Mouse (Mus musculus): Measurements from ENCODE around the gene Focad.

Focad gene

GRCm38 (mm10) chr4:88270408-88271067 lies 176.1 kb downstream of the Focad start:
- CTCF ChIA-PET = interaction anchor here in 1 of 4 experiments (0.6 kb wide), 1 partner anchor 34 kb away, joined by 3 read pairs; no protein-coding TSS in a partner anchor
- POLR2A ChIA-PET = no interaction called here

- ChIA-PET POLR2A (no interaction called here), CTCF (no interaction called here)
These were observed 181.2 kb downstream of the Focad start for GRCm38 (mm10) chr4:88275571-88276041.

- CTCF ChIA-PET = interaction anchor here in 1 of 4 experiments (0.5 kb wide), 1 partner anchor 572 kb away, joined by 3 read pairs; no protein-coding TSS in a partner anchor
- POLR2A ChIA-PET = no interaction called here
These were observed 181.8 kb downstream of the Focad start for GRCm38 (mm10) chr4:88276058-88276734.

- ChIA-PET CTCF (no interaction called here), POLR2A (no interaction called here)
These were observed 184.1 kb downstream of the Focad start for GRCm38 (mm10) chr4:88278524-88278923.

- ChIA-PET POLR2A (interaction anchor here in 1 of 4 experiments (1.5 kb wide), 1 partner anchor 8 kb away, joined by 6 read pairs; no protein-coding TSS in a partner anchor), CTCF (interaction anchor here in 1 of 4 experiments (0.7 kb wide), 1 partner anchor 436 kb away, joined by 5 read pairs; no protein-coding TSS in a partner anchor)
These were observed 186.1 kb downstream of the Focad start for GRCm38 (mm10) chr4:88280536-88280935.

DNA sequence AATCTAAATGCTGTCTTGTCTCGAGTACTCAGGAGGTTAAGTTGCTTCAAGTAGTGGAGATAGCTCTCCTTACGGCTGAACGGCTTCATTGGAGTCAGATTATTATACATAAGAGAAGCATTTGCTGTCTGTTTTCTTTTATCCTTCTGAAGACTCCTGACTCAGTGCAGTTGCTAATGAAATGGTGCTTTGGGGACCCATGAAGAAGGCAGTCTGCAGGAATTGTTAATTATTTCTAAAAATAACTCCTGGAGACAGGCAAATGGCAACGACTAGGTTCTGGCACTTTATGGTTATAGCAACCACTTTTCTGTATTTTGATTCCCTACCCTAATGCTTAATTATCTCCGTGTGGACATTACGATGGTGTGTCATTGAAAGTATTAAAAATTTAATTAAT lies 201.1 kb downstream of the Focad start:
- ChIA-PET CTCF (no interaction called here), POLR2A (no interaction called here)

DNA sequence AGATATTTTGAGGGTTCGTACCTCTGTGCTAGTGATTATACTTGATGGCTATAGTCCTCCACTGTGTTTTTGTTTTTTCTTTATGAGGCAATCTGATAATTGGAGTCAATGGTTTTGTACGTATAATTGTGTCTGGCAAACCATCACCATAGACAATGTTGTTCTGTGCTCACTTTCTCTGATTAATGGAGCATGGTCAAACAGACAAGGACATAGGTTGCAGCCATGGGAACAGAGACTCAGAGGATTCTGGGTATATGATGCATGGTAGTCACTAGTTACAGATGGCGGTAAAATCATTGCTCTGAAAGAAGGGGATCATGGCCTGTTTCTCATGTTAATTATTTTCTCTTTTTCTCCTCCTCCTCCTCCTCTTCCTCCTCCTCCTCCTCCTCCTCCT lies 205.1 kb downstream of the Focad start:
- POLR2A ChIA-PET = interaction anchor here in 1 of 4 experiments (1.1 kb wide), 1 partner anchor 11 kb away, joined by 3 read pairs; no protein-coding TSS in a partner anchor
- CTCF ChIA-PET = no interaction called here

DNA sequence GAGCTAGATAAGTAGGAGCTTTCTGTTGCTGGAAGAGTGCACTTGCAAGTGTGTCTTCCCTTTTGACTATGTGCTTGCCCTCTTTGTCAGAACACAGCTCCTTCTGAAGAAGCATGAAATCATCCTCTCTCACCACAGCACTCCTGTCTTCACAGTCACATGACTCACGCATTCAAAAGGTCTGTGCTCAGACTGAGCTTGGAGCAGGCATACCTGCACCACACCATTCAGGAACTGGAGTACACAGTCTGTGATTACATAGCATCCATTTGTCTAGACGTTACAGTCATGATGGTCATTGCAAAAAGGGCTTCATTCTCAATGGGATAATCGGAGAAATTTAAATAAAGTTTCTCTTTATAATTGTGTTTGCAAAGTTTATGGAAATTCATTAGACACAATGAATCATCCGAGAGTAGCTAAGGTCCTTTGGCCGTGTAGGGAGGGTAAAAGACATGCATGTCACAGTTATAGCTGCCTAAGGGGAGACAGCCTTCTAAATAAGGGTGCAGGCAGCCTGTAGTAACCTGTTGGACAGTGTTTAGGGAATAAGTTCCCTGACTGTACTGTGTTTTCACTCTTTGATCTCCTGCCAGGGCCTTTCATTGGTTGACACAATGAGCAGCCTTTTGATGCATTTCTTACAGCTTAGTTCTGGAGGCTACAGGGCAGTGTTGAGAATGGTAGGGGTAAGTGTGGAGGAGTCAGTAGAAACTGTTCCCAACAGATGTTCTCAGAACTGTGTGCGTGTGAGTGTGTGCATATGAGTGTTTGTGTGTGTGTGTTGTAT lies 206.6 kb downstream of the Focad start:
- POLR2A ChIA-PET = no interaction called here
- CTCF ChIA-PET = interaction anchor here in 2 of 4 experiments (0.7 to 1.2 kb wide), 2 partner anchors 9 to 350 kb away, joined by 3 to 4 read pairs; no protein-coding TSS in a partner anchor

- POLR2A ChIA-PET = no interaction called here
- CTCF ChIA-PET = interaction anchor here in 1 of 4 experiments (0.5 kb wide), 1 partner anchor 247 kb away, joined by 8 read pairs; no protein-coding TSS in a partner anchor
These were observed 207.9 kb downstream of the Focad start for GRCm38 (mm10) chr4:88302291-88302690.

- CTCF ChIA-PET = no interaction called here
These were observed 213.3 kb downstream of the Focad start for GRCm38 (mm10) chr4:88307691-88308090.

DNA sequence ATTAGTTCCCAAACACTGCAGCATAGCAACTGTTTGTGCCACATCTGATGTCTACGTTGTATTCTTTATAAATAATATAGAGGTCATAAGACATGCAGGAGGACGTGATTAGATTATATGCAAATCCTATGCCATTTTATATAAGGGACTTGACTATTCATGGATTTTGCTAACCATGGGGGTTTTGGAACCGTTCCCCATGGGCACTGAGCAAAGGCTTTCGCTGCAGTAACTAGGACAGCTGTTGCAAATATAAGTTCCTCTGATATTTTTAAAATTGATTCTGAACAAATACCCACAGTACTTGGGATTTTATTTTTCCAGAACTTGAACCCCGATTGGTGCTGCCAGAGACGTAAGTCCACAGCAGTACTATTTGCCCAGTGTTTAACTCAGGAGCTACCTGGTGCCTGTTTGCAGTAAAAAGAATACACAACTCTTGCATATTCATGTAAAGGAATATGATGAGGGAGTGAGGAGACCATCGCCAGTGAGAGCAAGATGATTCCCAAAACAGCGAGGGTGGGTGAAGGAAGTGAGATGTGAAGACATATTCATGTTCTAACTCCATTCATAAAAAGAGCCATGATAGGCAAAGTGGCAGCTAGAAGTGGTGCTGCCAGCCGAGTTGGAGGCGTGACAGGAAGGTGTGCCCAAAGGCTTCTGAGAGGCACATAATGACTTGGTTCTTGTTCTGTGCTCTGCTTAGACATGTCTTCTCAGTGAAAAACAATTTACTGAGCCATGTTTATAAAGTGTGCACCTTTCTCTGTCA lies 214.1 kb downstream of the Focad start:
- CTCF ChIA-PET = no interaction called here
- POLR2A ChIA-PET = no interaction called here

More at GRCm38 (mm10) chr4:88307691-88308090, 213.3 kb downstream of the Focad start:
- POLR2A ChIA-PET = no interaction called here

GRCm38 (mm10) chr4:88309676-88310075 lies 215.2 kb downstream of the Focad start:
- ChIA-PET CTCF (interaction anchor here in 3 of 4 experiments (0.5 to 1.0 kb wide), 4 partner anchors 9 to 240 kb away, joined by 3 to 6 read pairs (median 4); no protein-coding TSS in a partner anchor), POLR2A (no interaction called here)

- ChIA-PET CTCF (no interaction called here), POLR2A (no interaction called here)
These were observed 220.5 kb downstream of the Focad start for GRCm38 (mm10) chr4:88314898-88315297.

DNA sequence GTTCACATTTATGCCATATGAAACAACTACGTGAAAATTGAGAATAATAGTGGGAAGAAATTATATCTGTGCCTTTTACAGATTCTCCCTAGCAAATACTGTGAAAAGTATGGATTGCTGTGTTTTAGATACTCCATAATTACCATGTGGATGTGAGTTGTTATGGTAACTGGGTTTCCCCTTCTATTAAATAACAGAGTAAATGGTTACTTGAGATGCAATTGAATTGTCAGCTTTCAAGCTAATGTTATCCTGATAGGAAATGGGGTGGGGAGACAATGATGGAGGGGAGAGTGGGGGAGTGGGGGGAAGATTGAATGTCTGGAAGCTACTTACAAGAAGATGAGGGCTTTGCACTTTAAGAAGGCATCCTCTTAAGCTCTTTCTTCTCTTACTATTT lies 225.6 kb downstream of the Focad start:
- CTCF ChIA-PET = no interaction called here
- POLR2A ChIA-PET = no interaction called here

DNA sequence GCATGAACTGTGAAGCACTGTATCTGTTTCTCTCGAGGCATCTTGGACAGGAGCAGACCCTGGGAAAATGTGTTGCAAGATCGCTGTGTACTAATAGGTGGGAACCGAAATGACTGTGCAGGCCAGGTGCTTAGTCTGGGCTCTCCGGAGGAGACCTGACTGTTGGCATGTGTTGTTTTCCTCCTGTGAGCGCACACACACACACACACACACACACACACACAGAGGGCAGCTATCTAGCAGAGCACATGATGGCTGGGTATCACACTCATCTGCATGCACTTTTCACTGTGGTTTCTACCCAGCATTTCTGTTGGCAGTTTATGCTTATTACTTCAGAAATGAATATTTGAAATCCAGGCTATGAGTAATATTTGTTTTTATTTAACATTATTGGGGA lies 231.0 kb downstream of the Focad start:
- CTCF ChIA-PET = no interaction called here
- POLR2A ChIA-PET = interaction anchor here in 1 of 4 experiments (1.3 kb wide), 1 partner anchor 15 kb away, joined by 4 read pairs; no protein-coding TSS in a partner anchor

DNA sequence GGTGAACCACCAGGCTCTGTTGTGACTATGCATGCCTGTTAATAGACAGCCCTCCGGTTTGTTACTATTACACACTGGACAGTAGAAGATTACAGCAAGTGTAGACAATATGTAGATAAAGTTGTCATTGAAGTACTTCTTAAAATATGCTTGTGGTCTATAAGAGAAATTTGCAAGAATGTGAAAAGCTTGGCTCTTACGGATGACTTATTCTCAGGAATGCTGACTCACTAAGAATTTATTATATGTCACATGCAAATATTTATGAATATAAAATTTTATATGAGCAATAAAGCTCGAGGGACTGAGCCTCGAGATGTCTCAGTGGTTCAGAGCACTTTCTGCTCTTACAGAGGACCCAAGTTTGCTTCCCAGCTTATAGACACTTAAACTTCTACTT lies 240.1 kb downstream of the Focad start:
- ChIA-PET POLR2A (no interaction called here), CTCF (no interaction called here)

GRCm38 (mm10) chr4:88336753-88337152 lies 242.3 kb downstream of the Focad start:
- ChIA-PET POLR2A (interaction anchor here in 1 of 4 experiments (0.5 kb wide), 1 partner anchor 15 kb away, joined by 3 read pairs; no protein-coding TSS in a partner anchor), CTCF (interaction anchor here in 1 of 4 experiments (0.7 kb wide), 1 partner anchor 447 kb away, joined by 3 read pairs; no protein-coding TSS in a partner anchor)

DNA sequence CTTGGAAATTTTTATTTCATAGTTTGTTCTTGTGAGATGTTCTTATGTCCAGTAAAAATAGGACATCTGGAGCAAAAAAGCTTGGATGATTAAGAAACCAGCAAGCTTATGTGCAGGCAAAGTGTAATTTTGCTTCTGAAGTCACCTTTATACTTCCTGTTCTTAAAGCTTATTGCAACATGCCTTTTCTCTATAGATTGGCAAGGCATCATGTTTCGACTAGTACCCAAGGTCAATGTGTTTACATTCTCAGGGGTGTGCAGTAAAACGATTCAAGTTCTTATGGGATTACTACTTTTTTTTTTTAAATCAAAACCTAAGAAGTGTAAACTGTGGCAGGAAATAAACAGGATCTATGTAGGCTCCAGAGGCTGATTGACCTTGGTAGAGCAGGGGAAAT lies 242.9 kb downstream of the Focad start:
- ChIA-PET POLR2A (no interaction called here), CTCF (no interaction called here)

GRCm38 (mm10) chr4:88338130-88338529 lies 243.7 kb downstream of the Focad start:
- POLR2A ChIA-PET = no interaction called here
- CTCF ChIA-PET = no interaction called here

Data from embryonic stem cell, embryonic (primary cell).